Mouse (Mus musculus) olfactory bulb, adult 2 months (tissue): ENCODE measurements around the gene Trp53bp2. TPM values are rescaled to one million over a fixed set of nuclear protein-coding genes. Genes with fewer than 3 reads are reported as not detected.

Source experiments
- H3K27ac ChIP-seq: fragments of 200-500 bp; 2 replicates; pipeline ENCODE4 v1.5.1; 2012; ENCODE audit warnings: low read depth, low read length; ENCODE audit not compliant: insufficient read depth
- H3K4me1 ChIP-seq: fragments of 200-500 bp; 2 replicates; pipeline ENCODE4 v1.6.1; 2012; ENCODE audit warnings: low read length; ENCODE audit not compliant: control insufficient read depth, insufficient read depth
- H3K4me3 ChIP-seq: fragments of 200-500 bp; 2 replicates; pipeline ENCODE4 v1.5.1; 2012; ENCODE audit warnings: mild to moderate bottlenecking, low read depth, low read length, moderate library complexity; ENCODE audit not compliant: insufficient read depth
- CTCF ChIP-seq: fragments of 200-500 bp; IDR thresholded peaks from 2 replicates; pipeline ENCODE4 v1.5.1; 2012; ENCODE audit warnings: low read depth, mild to moderate bottlenecking, low read length, moderate library complexity; ENCODE audit not compliant: insufficient read depth
- POLR2A ChIP-seq: fragments of 200-500 bp; IDR thresholded peaks from 2 replicates; pipeline ENCODE4 v1.6.1; 2012; ENCODE audit warnings: mild to moderate bottlenecking, low read depth, low read length, moderate library complexity; ENCODE audit not compliant: insufficient read depth
- WGBS: fragments of 180-500 bp; shearing (Covaris S2); methylation state at CpG from one replicate; pipeline ENCODE4 v1.1.7; 2018; 5-methylcytosine and 5-hydroxymethylcytosine counted together
- polyA plus RNA-seq: library from polyadenylated mRNA; stranded (reverse); fragments of >200 nt; gene quantifications from 2 replicates; pipeline ENCODE4 v1.2.4, GENCODE M21; 2012; ENCODE audit warnings: low replicate concordance; ENCODE audit not compliant: missing spikeins, insufficient read depth, insufficient read length

Gene Trp53bp2
- polyA plus RNA-seq, 1 experiment: not detected

- 80% methylated on average over 6 of the region's 6 CpGs for WGBS
- TF ChIP-seq CTCF (no peak), POLR2A (no peak)
- no peak overlapping the region for H3K4me3 ChIP-seq
- H3K27ac ChIP-seq: no peak overlapping the region
- H3K4me1 ChIP-seq: no peaks in the 10 kb centered on the region
These were observed 31.5 kb upstream of the Trp53bp2 start for GRCm38 (mm10) chr1:182377519-182377918.

GRCm38 (mm10) chr1:182378205-182378835 lies 30.7 kb upstream of the Trp53bp2 start:
- H3K27ac ChIP-seq: no peak overlapping the region
- TF ChIP-seq POLR2A: no peak
- TF ChIP-seq CTCF: no peak
- peaks cover 4% of the 10 kb centered on the region; the same call in 1 of the 2 replicates for H3K4me1 ChIP-seq
- 88% methylated on average over 11 of the region's 11 CpGs for WGBS
- no peak overlapping the region for H3K4me3 ChIP-seq

GRCm38 (mm10) chr1:182378876-182379275 lies 30.1 kb upstream of the Trp53bp2 start:
- 67% methylated on average over 7 of the region's 7 CpGs for WGBS
- Histone ChIP-seq H3K4me3 (no peak overlapping the region), H3K4me1 (peaks cover 4% of the 10 kb centered on the region; the same call in 1 of the 2 replicates), H3K27ac (no peak overlapping the region)
- TF ChIP-seq CTCF: no peak
- TF ChIP-seq POLR2A: no peak

GRCm38 (mm10) chr1:182380683-182381082 lies 28.3 kb upstream of the Trp53bp2 start:
- no peak overlapping the region for H3K27ac ChIP-seq
- H3K4me3 ChIP-seq: no peak overlapping the region
- H3K4me1 ChIP-seq: peaks cover 4% of the 10 kb centered on the region; the same call in 1 of the 2 replicates
- WGBS: 86% methylated on average over 7 of the region's 7 CpGs
- TF ChIP-seq POLR2A (no peak), CTCF (no peak)

GRCm38 (mm10) chr1:182381327-182381726 lies 27.6 kb upstream of the Trp53bp2 start:
- WGBS: 86% methylated on average over 3 of the region's 3 CpGs
- TF ChIP-seq POLR2A (no peak), CTCF (no peak)
- Histone ChIP-seq H3K4me1 (peaks cover 4% of the 10 kb centered on the region; the same call in 1 of the 2 replicates), H3K27ac (no peak overlapping the region), H3K4me3 (no peak overlapping the region)

- 38% methylated on average over 9 of the region's 9 CpGs for WGBS
- H3K4me3 ChIP-seq: no peak overlapping the region
- no peak for TF ChIP-seq CTCF
- TF ChIP-seq POLR2A: no peak
- H3K27ac ChIP-seq: no peak overlapping the region
- peaks cover 4% of the 10 kb centered on the region; the same call in 1 of the 2 replicates for H3K4me1 ChIP-seq
These were observed 25.9 kb upstream of the Trp53bp2 start for GRCm38 (mm10) chr1:182383096-182383495.

- TF ChIP-seq CTCF: no peak
- Histone ChIP-seq H3K27ac (no peak overlapping the region), H3K4me3 (no peak overlapping the region), H3K4me1 (peaks cover 4% of the 10 kb centered on the region; the same call in 1 of the 2 replicates)
- 94% methylated on average over 8 of the region's 8 CpGs for WGBS
These were observed 22.5 kb upstream of the Trp53bp2 start for GRCm38 (mm10) chr1:182386449-182386848.

GRCm38 (mm10) chr1:182388729-182389128 lies 20.2 kb upstream of the Trp53bp2 start:
- Histone ChIP-seq H3K27ac (no peak overlapping the region), H3K4me3 (no peak overlapping the region), H3K4me1 (no peaks in the 10 kb centered on the region)
- no peak for TF ChIP-seq CTCF
- TF ChIP-seq POLR2A: no peak
- 28% methylated on average over 4 of the region's 4 CpGs for WGBS

- no peak overlapping the region for H3K4me3 ChIP-seq
- peaks cover 5% of the 10 kb centered on the region for H3K4me1 ChIP-seq
- 60% methylated on average over 8 of the region's 8 CpGs for WGBS
- TF ChIP-seq CTCF: no peak
- no peak for TF ChIP-seq POLR2A
- H3K27ac ChIP-seq: no peak overlapping the region
These were observed 10.8 kb upstream of the Trp53bp2 start for GRCm38 (mm10) chr1:182398171-182398570.
